ENCODE assay signal across 8 mouse cellular contexts in the genomic region with DNA sequence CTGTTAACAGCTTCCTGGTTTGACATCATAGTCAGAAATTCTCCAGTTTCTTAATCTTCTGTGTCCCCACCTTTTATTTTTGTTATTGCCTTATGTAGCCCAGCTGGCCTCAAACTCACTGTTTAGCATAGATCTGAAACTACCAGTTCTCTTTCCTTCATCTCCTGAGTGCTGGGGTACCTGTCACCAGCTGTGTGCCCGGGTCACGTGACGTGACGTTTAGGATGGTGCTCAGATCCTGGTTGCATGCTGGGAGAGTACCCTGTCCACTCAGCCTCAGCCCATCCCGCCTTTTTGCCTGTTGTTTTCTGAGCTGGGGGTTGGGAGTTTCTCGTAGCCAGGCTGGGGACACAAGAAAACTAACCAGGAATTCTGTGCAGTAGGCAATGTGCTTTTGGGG. TPM values are rescaled to one million over a fixed set of nuclear protein-coding genes. Genes with fewer than 3 reads are reported as not detected.
DNase-seq lines count a peak whose midpoint lies in the region; ATAC-seq lines count a peak whose summit lies in the region.

No protein-coding gene starts in this region.

- 77% methylated on average over 6 of the region's 6 CpGs for WGBS in heart, embryonic 12.5 days
- WGBS in midbrain, embryonic 10.5 days, result 79% methylated on average over 6 of the region's 6 CpGs
- 86% methylated on average over 6 of the region's 6 CpGs for WGBS in midbrain, embryonic 16.5 days
- WGBS in liver, embryonic 11.5 days, result 77% methylated on average over 6 of the region's 6 CpGs

- peak overlapping the region; percentile 49 for H3K9ac ChIP-seq in heart, embryonic 12.5 days
- H3K9ac ChIP-seq in midbrain, embryonic 16.5 days (ENCODE audit: low read depth, low read length), result no peak overlapping the region
- H3K9ac ChIP-seq in liver, embryonic 11.5 days (ENCODE audit: low read depth, low read length), result peak overlapping the region; percentile 27; the same call in 1 of the 2 replicates

- DNase-seq in heart, adult 8-10 months (ENCODE audit: low spot score), result no peak
- no peak for DNase-seq in midbrain, embryonic 10.5 days (ENCODE audit: low spot score)
- no peak for DNase-seq in liver, embryonic 11.5 days (ENCODE audit: low spot score)
- DNase-seq in thymus, postnatal 14 days, result peak; percentile 79
- no peak for DNase-seq in layer of hippocampus, postnatal 10 days (ENCODE audit: low spot score in 2 of 2)

- peaks cover 77% of the 10 kb centered on the region for H3K4me1 ChIP-seq in heart, embryonic 12.5 days (replicated peaks)
- H3K4me1 ChIP-seq in midbrain, embryonic 10.5 days, result peaks cover 78% of the 10 kb centered on the region
- H3K4me1 ChIP-seq in midbrain, embryonic 16.5 days (ENCODE audit: control insufficient read depth, insufficient read depth, low read length), result peaks cover 19% of the 10 kb centered on the region
- H3K4me1 ChIP-seq in liver, embryonic 11.5 days (replicated peaks; ENCODE audit: control insufficient read depth, insufficient read depth, low read length), result peaks cover 78% of the 10 kb centered on the region

- no peak overlapping the region for H3K4me3 ChIP-seq in heart, embryonic 12.5 days
- 0 out of 2 replicates have a peak overlapping the region, but pooled peaks have one; percentile 5 for H3K4me3 ChIP-seq in midbrain, embryonic 10.5 days
- H3K4me3 ChIP-seq in midbrain, embryonic 16.5 days (ENCODE audit: low read depth, low read length), result no peak overlapping the region
- no peak overlapping the region for H3K4me3 ChIP-seq in liver, embryonic 11.5 days (ENCODE audit: low read depth, low read length)

- peak overlapping the region; percentile 70 for H3K27ac ChIP-seq in heart, embryonic 12.5 days (ENCODE audit: poor library complexity, severe bottlenecking)
- H3K27ac ChIP-seq in midbrain, embryonic 10.5 days (replicated peaks), result no peak overlapping the region
- H3K27ac ChIP-seq in midbrain, embryonic 16.5 days (ENCODE audit: low read length), result no peak overlapping the region
- H3K27ac ChIP-seq in liver, embryonic 11.5 days (ENCODE audit: low read depth, low read length), result peak overlapping the region; percentile 59; the same call in 1 of the 2 replicates

- no peaks in the 10 kb centered on the region for H3K27me3 ChIP-seq in heart, embryonic 12.5 days (replicated peaks)
- 0 out of 2 replicates have a peak, but pooled peaks cover 1% of the 10 kb centered on the region for H3K27me3 ChIP-seq in midbrain, embryonic 10.5 days (ENCODE audit: low read depth, poor library complexity, severe bottlenecking)
- H3K27me3 ChIP-seq in midbrain, embryonic 16.5 days (ENCODE audit: control insufficient read depth, insufficient read depth, low read depth, low read length), result no peaks in the 10 kb centered on the region
- no peaks in the 10 kb centered on the region for H3K27me3 ChIP-seq in liver, embryonic 11.5 days (replicated peaks; ENCODE audit: control insufficient read depth, insufficient read depth, low read length)

- H3K4me2 ChIP-seq in heart, embryonic 12.5 days, result peak overlapping the region; percentile 11; the same call in 1 of the 2 replicates
- no peak overlapping the region for H3K4me2 ChIP-seq in midbrain, embryonic 16.5 days (ENCODE audit: low read length)
- H3K4me2 ChIP-seq in liver, embryonic 11.5 days, result peak overlapping the region; percentile 32; the same call in 1 of the 2 replicates

- no peak for ATAC-seq in heart, embryonic 12.5 days (ENCODE audit: insufficient number of reproducible peaks, low FRiP score)
- ATAC-seq in midbrain, embryonic 16.5 days, result no peak
- no peak for ATAC-seq in liver, embryonic 11.5 days (replicated peaks; ENCODE audit: low FRiP score)
- no peak for ATAC-seq in megakaryocyte-erythroid progenitor cell, adult 5-6 weeks (replicated peaks; ENCODE audit: low FRiP score, low TSS enrichment, poor library complexity, severe bottlenecking)

- H3K36me3 ChIP-seq in heart, embryonic 12.5 days, result no peaks in the 10 kb centered on the region
- peaks cover 32% of the 10 kb centered on the region for H3K36me3 ChIP-seq in midbrain, embryonic 10.5 days
- no peaks in the 10 kb centered on the region for H3K36me3 ChIP-seq in midbrain, embryonic 16.5 days (ENCODE audit: control insufficient read depth, insufficient read depth, low read length)
- H3K36me3 ChIP-seq in liver, embryonic 11.5 days (ENCODE audit: control insufficient read depth, insufficient read depth, low read length), result peaks cover 5% of the 10 kb centered on the region; the same call in 1 of the 2 replicates

- H3K9me3 ChIP-seq in heart, embryonic 12.5 days (replicated peaks), result no peaks in the 10 kb centered on the region
- H3K9me3 ChIP-seq in midbrain, embryonic 10.5 days (replicated peaks), result no peaks in the 10 kb centered on the region
- H3K9me3 ChIP-seq in midbrain, embryonic 16.5 days (replicated peaks; ENCODE audit: control insufficient read depth, low read length, poor library complexity, severe bottlenecking), result no peaks in the 10 kb centered on the region
- H3K9me3 ChIP-seq in liver, embryonic 11.5 days (ENCODE audit: control insufficient read depth, low read length), result no peaks in the 10 kb centered on the region

RNA-seq across cellular contexts. Expression of a gene that starts 4.5 kb away (rescaled TPM):
- 41.1 and 43.4 TPM in 2 replicates for polyA plus RNA-seq in heart, embryonic 12.5 days (2016; fragmentation: Nextera tagmentation; extraction: Ambion mirVana)
- total RNA-seq in heart, adult 8-10 months (2022), result 10 to 100 TPM; 25.7 to 29.5 (median 26.8) TPM
- polyA plus RNA-seq in midbrain, embryonic 10.5 days (2016; fragmentation: Nextera tagmentation; extraction: Ambion mirVana), result 55.0 and 60.8 TPM in 2 replicates
- polyA plus RNA-seq in midbrain, embryonic 16.5 days (2015; fragmentation: Nextera tagmentation; extraction: Ambion mirVana), result 135 and 147 TPM in 2 replicates
- polyA plus RNA-seq in liver, embryonic 11.5 days (2014; fragmentation: Nextera tagmentation; extraction: Ambion mirVana), result 40.0 and 42.5 TPM in 2 replicates
- 100 to 1,000 TPM; 305 to 311 TPM for total RNA-seq in layer of hippocampus, postnatal 10 days (2021)
- 40.4 and 51.0 TPM in 2 replicates for total RNA-seq in megakaryocyte-erythroid progenitor cell, adult 5-6 weeks (2014; fragmentation: Nextera tagmentation)
- 17.3 and 26.2 TPM in 2 replicates for total RNA-seq in megakaryocyte-erythroid progenitor cell, adult 5-6 weeks (2017)

RNA-seq across cellular contexts. Expression of a gene that starts 5.9 kb away (rescaled TPM):
- polyA plus RNA-seq in heart, embryonic 12.5 days (2016; fragmentation: Nextera tagmentation; extraction: Ambion mirVana), result 1.7 and 2.3 TPM in 2 replicates
- total RNA-seq in heart, adult 8-10 months (2022), result under 1 TPM in 1 of 4 experiments, not detected in 3; 0.22 TPM
- 6.5 and 6.9 TPM in 2 replicates for polyA plus RNA-seq in midbrain, embryonic 10.5 days (2016; fragmentation: Nextera tagmentation; extraction: Ambion mirVana)
- 9.2 and 10.1 TPM in 2 replicates for polyA plus RNA-seq in midbrain, embryonic 16.5 days (2015; fragmentation: Nextera tagmentation; extraction: Ambion mirVana)
- polyA plus RNA-seq in liver, embryonic 11.5 days (2014; fragmentation: Nextera tagmentation; extraction: Ambion mirVana), result 1.8 TPM in 2 replicates
- 1 to 10 TPM; 1.4 to 2.3 TPM for total RNA-seq in layer of hippocampus, postnatal 10 days (2021)
- 0.81 and 7.3 TPM in 2 replicates for total RNA-seq in megakaryocyte-erythroid progenitor cell, adult 5-6 weeks (2014; fragmentation: Nextera tagmentation)
- total RNA-seq in megakaryocyte-erythroid progenitor cell, adult 5-6 weeks (2017), result 1.3 and 2.5 TPM in 2 replicates

RNA-seq across cellular contexts. Expression of a gene that starts 23.7 kb away (rescaled TPM):
- 37.3 and 40.3 TPM in 2 replicates for polyA plus RNA-seq in heart, embryonic 12.5 days (2016; fragmentation: Nextera tagmentation; extraction: Ambion mirVana)
- 10 to 100 TPM; 14.4 to 19.2 (median 16.3) TPM for total RNA-seq in heart, adult 8-10 months (2022)
- 53.5 and 53.6 TPM in 2 replicates for polyA plus RNA-seq in midbrain, embryonic 10.5 days (2016; fragmentation: Nextera tagmentation; extraction: Ambion mirVana)
- polyA plus RNA-seq in midbrain, embryonic 16.5 days (2015; fragmentation: Nextera tagmentation; extraction: Ambion mirVana), result 27.6 and 28.3 TPM in 2 replicates
- 49.9 and 51.9 TPM in 2 replicates for polyA plus RNA-seq in liver, embryonic 11.5 days (2014; fragmentation: Nextera tagmentation; extraction: Ambion mirVana)
- total RNA-seq in layer of hippocampus, postnatal 10 days (2021), result 10 to 100 TPM; 24.7 to 25.6 TPM
- total RNA-seq in megakaryocyte-erythroid progenitor cell, adult 5-6 weeks (2014; fragmentation: Nextera tagmentation), result 26.4 and 46.2 TPM in 2 replicates
- 30.4 and 33.4 TPM in 2 replicates for total RNA-seq in megakaryocyte-erythroid progenitor cell, adult 5-6 weeks (2017)

RNA-seq across cellular contexts. Expression of a gene that starts 30.5 kb away (rescaled TPM):
- 43.3 and 46.1 TPM in 2 replicates for polyA plus RNA-seq in heart, embryonic 12.5 days (2016; fragmentation: Nextera tagmentation; extraction: Ambion mirVana)
- total RNA-seq in heart, adult 8-10 months (2022), result 100 to 1,000 TPM; 105 to 122 (median 112) TPM
- polyA plus RNA-seq in midbrain, embryonic 10.5 days (2016; fragmentation: Nextera tagmentation; extraction: Ambion mirVana), result 50.5 and 55.5 TPM in 2 replicates
- 28.8 and 33.8 TPM in 2 replicates for polyA plus RNA-seq in midbrain, embryonic 16.5 days (2015; fragmentation: Nextera tagmentation; extraction: Ambion mirVana)
- 47.5 and 55.0 TPM in 2 replicates for polyA plus RNA-seq in liver, embryonic 11.5 days (2014; fragmentation: Nextera tagmentation; extraction: Ambion mirVana)
- 10 to 100 TPM; 31.3 to 37.4 TPM for total RNA-seq in layer of hippocampus, postnatal 10 days (2021)
- total RNA-seq in megakaryocyte-erythroid progenitor cell, adult 5-6 weeks (2014; fragmentation: Nextera tagmentation), result 28.9 and 32.6 TPM in 2 replicates
- 2.6 and 16.7 TPM in 2 replicates for total RNA-seq in megakaryocyte-erythroid progenitor cell, adult 5-6 weeks (2017)

RNA-seq across cellular contexts. Expression of a gene that starts 30.5 kb away (rescaled TPM):
- 243 and 253 TPM in 2 replicates for polyA plus RNA-seq in heart, embryonic 12.5 days (2016; fragmentation: Nextera tagmentation; extraction: Ambion mirVana)
- total RNA-seq in heart, adult 8-10 months (2022), result 100 to 1,000 TPM; 105 to 124 (median 112) TPM
- 229 and 258 TPM in 2 replicates for polyA plus RNA-seq in midbrain, embryonic 10.5 days (2016; fragmentation: Nextera tagmentation; extraction: Ambion mirVana)
- 128 and 130 TPM in 2 replicates for polyA plus RNA-seq in midbrain, embryonic 16.5 days (2015; fragmentation: Nextera tagmentation; extraction: Ambion mirVana)
- polyA plus RNA-seq in liver, embryonic 11.5 days (2014; fragmentation: Nextera tagmentation; extraction: Ambion mirVana), result 226 and 233 TPM in 2 replicates
- 10 to 100 TPM; 36.1 to 42.5 TPM for total RNA-seq in layer of hippocampus, postnatal 10 days (2021)
- 130 and 158 TPM in 2 replicates for total RNA-seq in megakaryocyte-erythroid progenitor cell, adult 5-6 weeks (2014; fragmentation: Nextera tagmentation)
- total RNA-seq in megakaryocyte-erythroid progenitor cell, adult 5-6 weeks (2017), result 157 and 212 TPM in 2 replicates

Comparison
In these comparisons a context has a peak if more than half of its experiments do, and no peak if none do; other contexts are left out.
1. H3K27ac ChIP-seq: peak in heart, embryonic 12.5 days (single experiment) and liver, embryonic 11.5 days (single experiment); none in midbrain, embryonic 10.5 days (single experiment) and midbrain, embryonic 16.5 days (single experiment).